Mouse (Mus musculus): Measurements from ENCODE around the gene Epb41l2. TPM values are rescaled to one million over a fixed set of nuclear protein-coding genes. Genes with fewer than 3 reads are reported as not detected.

Gene Epb41l2
- polyA plus RNA-seq, 1 experiment: 181 TPM

- H3K4me1 ChIP-seq (ENCODE audit: control insufficient read depth, insufficient read depth, low read length): no peaks in the 10 kb centered on the region
- H3K4me3 ChIP-seq (ENCODE audit: low read depth, low read length): no peak overlapping the region
- no peaks in the 10 kb centered on the region for H3K27me3 ChIP-seq (ENCODE audit: control insufficient read depth, insufficient read depth, low read length, poor library complexity, severe bottlenecking)
- TF ChIP-seq CTCF (IDR thresholded peaks at IDR 0.05; ENCODE audit: low read depth, low read length): no peak
- no peaks in the 10 kb centered on the region for H3K9me3 ChIP-seq (replicated peaks; ENCODE audit: control insufficient read depth, insufficient read depth, low read length, poor library complexity, severe bottlenecking)
- H3K9ac ChIP-seq (ENCODE audit: low read depth, poor library complexity, severe bottlenecking): no peak overlapping the region
- H3K27ac ChIP-seq (ENCODE audit: insufficient read depth, low read length): no peak overlapping the region
- H3K36me3 ChIP-seq (ENCODE audit: control insufficient read depth, insufficient read depth, low read length, poor library complexity, severe bottlenecking): no peaks in the 10 kb centered on the region
Observed at GRCm38 (mm10) chr10:25354390-25354789, 5.2 kb upstream of the Epb41l2 start.

DNA sequence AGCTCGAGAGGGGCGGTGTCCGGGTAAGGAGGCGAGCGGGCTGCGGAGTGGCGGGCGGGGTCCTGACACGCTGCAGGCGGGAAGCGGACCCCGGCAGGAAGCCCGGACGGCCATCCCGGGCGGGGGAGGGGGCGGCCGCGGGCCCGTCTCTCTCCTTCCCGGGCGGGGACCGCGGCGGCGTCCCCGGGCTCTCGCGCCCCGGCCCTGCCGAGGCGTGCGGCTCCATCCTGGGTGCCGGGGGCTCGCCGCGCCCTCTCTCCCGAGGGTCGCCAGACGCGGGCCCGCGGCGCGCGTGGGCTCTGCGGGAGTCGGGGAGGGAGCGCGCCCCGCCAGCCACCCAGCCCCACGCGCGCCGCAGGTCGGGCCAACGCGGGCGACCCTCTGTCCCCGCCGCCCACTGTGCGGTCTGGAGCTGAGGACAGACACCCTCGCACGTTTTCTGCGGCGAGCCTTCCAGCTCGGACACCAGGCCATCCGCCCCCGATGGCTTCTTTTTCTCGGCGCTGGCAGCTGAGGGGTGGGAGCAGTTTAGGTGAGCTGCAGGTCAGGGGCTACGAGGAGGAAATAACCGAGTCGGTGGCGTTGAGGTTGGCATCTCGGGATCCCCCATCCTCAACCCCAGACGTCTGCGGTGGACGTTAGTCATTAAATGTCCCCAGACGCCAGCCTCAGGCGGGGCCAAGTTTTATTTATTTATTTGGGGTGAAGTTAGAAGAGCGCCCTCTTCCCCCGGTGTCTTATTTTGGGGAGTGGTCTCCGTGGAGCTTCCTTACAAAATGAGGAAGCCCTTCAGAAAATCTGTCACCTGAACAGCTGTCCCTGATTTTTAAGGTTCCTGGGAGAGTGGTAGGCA lies 587 bp downstream of the Epb41l2 start:
- Histone ChIP-seq H3K9me3 (replicated peaks; ENCODE audit: control insufficient read depth, insufficient read depth, low read length, poor library complexity, severe bottlenecking) (no peaks in the 10 kb centered on the region), H3K27ac (ENCODE audit: insufficient read depth, low read length) (peak overlapping the region; percentile 56; the same call in 1 of the 2 replicates), H3K4me3 (ENCODE audit: low read depth, low read length) (peak overlapping the region; percentile 85), H3K4me1 (ENCODE audit: control insufficient read depth, insufficient read depth, low read length) (peaks cover 3% of the 10 kb centered on the region), H3K9ac (ENCODE audit: low read depth, poor library complexity, severe bottlenecking) (peak overlapping the region; percentile 91), H3K36me3 (ENCODE audit: control insufficient read depth, insufficient read depth, low read length, poor library complexity, severe bottlenecking) (no peaks in the 10 kb centered on the region), H3K27me3 (ENCODE audit: control insufficient read depth, insufficient read depth, low read length, poor library complexity, severe bottlenecking) (no peaks in the 10 kb centered on the region)
- no peak for TF ChIP-seq POLR2A (IDR thresholded peaks at IDR 0.05; ENCODE audit: insufficient read depth, low read length)
- no peak for TF ChIP-seq CTCF (IDR thresholded peaks at IDR 0.05; ENCODE audit: low read depth, low read length)
- TF ChIP-seq EP300 (IDR thresholded peaks at IDR 0.05; ENCODE audit: insufficient read depth, low read depth, low read length): no peak

DNA sequence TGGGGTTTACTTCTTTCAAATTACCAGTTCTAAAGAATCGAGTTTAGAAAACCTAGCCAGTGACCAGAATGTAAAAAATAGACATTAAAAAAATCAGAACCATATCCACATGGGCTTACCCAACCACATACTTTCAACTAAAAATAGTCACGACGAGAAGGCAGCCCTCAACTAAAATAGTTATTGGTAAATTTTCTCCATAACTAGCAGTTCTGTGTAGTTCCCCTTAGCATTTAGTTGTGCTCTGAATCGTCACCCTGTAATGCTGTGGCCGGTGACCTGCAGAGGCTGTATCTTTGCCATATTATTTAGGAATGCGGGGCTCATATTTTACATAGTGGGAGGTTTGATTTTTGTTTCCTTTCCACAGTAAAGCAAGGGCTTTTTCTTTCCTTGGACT lies 2.6 kb downstream of the Epb41l2 start:
- peaks cover 3% of the 10 kb centered on the region for H3K4me1 ChIP-seq (ENCODE audit: control insufficient read depth, insufficient read depth, low read length)
- H3K4me3 ChIP-seq (ENCODE audit: low read depth, low read length): no peak overlapping the region
- no peak overlapping the region for H3K9ac ChIP-seq (ENCODE audit: low read depth, poor library complexity, severe bottlenecking)

DNA sequence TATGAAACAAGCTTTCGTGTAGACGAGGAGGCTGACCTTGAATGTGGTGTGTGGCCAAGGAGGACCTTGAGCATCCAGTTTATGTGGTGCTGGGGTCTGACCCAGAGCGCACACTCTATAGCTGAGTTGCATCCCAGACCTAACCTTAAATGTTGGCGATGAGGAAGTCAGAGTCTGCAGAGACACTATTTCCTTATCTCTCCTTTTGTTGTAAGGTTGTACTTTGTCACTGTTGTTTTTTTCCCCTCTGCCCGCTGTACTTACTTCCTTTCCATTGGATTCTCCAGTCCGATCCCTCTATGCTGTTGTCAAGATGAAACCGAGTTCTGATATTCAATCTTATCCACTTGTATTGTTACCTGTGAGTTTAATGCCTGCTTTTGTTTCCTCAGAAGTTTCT lies 5.6 kb downstream of the Epb41l2 start:
- Histone ChIP-seq H3K36me3 (ENCODE audit: control insufficient read depth, insufficient read depth, low read length, poor library complexity, severe bottlenecking) (no peaks in the 10 kb centered on the region), H3K27me3 (ENCODE audit: control insufficient read depth, insufficient read depth, low read length, poor library complexity, severe bottlenecking) (no peaks in the 10 kb centered on the region), H3K4me3 (ENCODE audit: low read depth, low read length) (no peak overlapping the region), H3K9ac (ENCODE audit: low read depth, poor library complexity, severe bottlenecking) (no peak overlapping the region), H3K4me1 (ENCODE audit: control insufficient read depth, insufficient read depth, low read length) (peaks cover 3% of the 10 kb centered on the region), H3K9me3 (replicated peaks; ENCODE audit: control insufficient read depth, insufficient read depth, low read length, poor library complexity, severe bottlenecking) (no peaks in the 10 kb centered on the region), H3K27ac (ENCODE audit: insufficient read depth, low read length) (no peak overlapping the region)
- TF ChIP-seq POLR2A (IDR thresholded peaks at IDR 0.05; ENCODE audit: insufficient read depth, low read length) (no peak), EP300 (IDR thresholded peaks at IDR 0.05; ENCODE audit: insufficient read depth, low read depth, low read length) (no peak), CTCF (IDR thresholded peaks at IDR 0.05; ENCODE audit: low read depth, low read length) (no peak)

More for the DNA sequence above, 2.6 kb downstream of the Epb41l2 start:
- Histone ChIP-seq H3K9me3 (replicated peaks; ENCODE audit: control insufficient read depth, insufficient read depth, low read length, poor library complexity, severe bottlenecking) (no peaks in the 10 kb centered on the region), H3K27me3 (ENCODE audit: control insufficient read depth, insufficient read depth, low read length, poor library complexity, severe bottlenecking) (no peaks in the 10 kb centered on the region), H3K36me3 (ENCODE audit: control insufficient read depth, insufficient read depth, low read length, poor library complexity, severe bottlenecking) (no peaks in the 10 kb centered on the region), H3K27ac (ENCODE audit: insufficient read depth, low read length) (no peak overlapping the region)
- TF ChIP-seq EP300 (IDR thresholded peaks at IDR 0.05; ENCODE audit: insufficient read depth, low read depth, low read length): no peak
- TF ChIP-seq POLR2A (IDR thresholded peaks at IDR 0.05; ENCODE audit: insufficient read depth, low read length): no peak
- no peak for TF ChIP-seq CTCF (IDR thresholded peaks at IDR 0.05; ENCODE audit: low read depth, low read length)

- H3K36me3 ChIP-seq (ENCODE audit: control insufficient read depth, insufficient read depth, low read length, poor library complexity, severe bottlenecking): no peaks in the 10 kb centered on the region
- no peaks in the 10 kb centered on the region for H3K9me3 ChIP-seq (replicated peaks; ENCODE audit: control insufficient read depth, insufficient read depth, low read length, poor library complexity, severe bottlenecking)
- H3K27me3 ChIP-seq (ENCODE audit: control insufficient read depth, insufficient read depth, low read length, poor library complexity, severe bottlenecking): no peaks in the 10 kb centered on the region
- no peak overlapping the region for H3K4me3 ChIP-seq (ENCODE audit: low read depth, low read length)
- H3K4me1 ChIP-seq (ENCODE audit: control insufficient read depth, insufficient read depth, low read length): peaks cover 3% of the 10 kb centered on the region
- H3K9ac ChIP-seq (ENCODE audit: low read depth, poor library complexity, severe bottlenecking): no peak overlapping the region
- TF ChIP-seq EP300 (IDR thresholded peaks at IDR 0.05; ENCODE audit: insufficient read depth, low read depth, low read length): no peak
- no peak for TF ChIP-seq POLR2A (IDR thresholded peaks at IDR 0.05; ENCODE audit: insufficient read depth, low read length)
- no peak for TF ChIP-seq CTCF (IDR thresholded peaks at IDR 0.05; ENCODE audit: low read depth, low read length)
- H3K27ac ChIP-seq (ENCODE audit: insufficient read depth, low read length): no peak overlapping the region
Observed at GRCm38 (mm10) chr10:25365708-25366107, 6.1 kb downstream of the Epb41l2 start.

GRCm38 (mm10) chr10:25366691-25367090 lies 7.1 kb downstream of the Epb41l2 start:
- no peak overlapping the region for H3K27ac ChIP-seq (ENCODE audit: insufficient read depth, low read length)
- H3K27me3 ChIP-seq (ENCODE audit: control insufficient read depth, insufficient read depth, low read length, poor library complexity, severe bottlenecking): no peaks in the 10 kb centered on the region
- H3K9ac ChIP-seq (ENCODE audit: low read depth, poor library complexity, severe bottlenecking): no peak overlapping the region
- H3K9me3 ChIP-seq (replicated peaks; ENCODE audit: control insufficient read depth, insufficient read depth, low read length, poor library complexity, severe bottlenecking): no peaks in the 10 kb centered on the region
- H3K4me3 ChIP-seq (ENCODE audit: low read depth, low read length): no peak overlapping the region
- TF ChIP-seq POLR2A (IDR thresholded peaks at IDR 0.05; ENCODE audit: insufficient read depth, low read length): no peak
- no peak for TF ChIP-seq CTCF (IDR thresholded peaks at IDR 0.05; ENCODE audit: low read depth, low read length)
- TF ChIP-seq EP300 (IDR thresholded peaks at IDR 0.05; ENCODE audit: insufficient read depth, low read depth, low read length): no peak
- H3K36me3 ChIP-seq (ENCODE audit: control insufficient read depth, insufficient read depth, low read length, poor library complexity, severe bottlenecking): no peaks in the 10 kb centered on the region
- no peaks in the 10 kb centered on the region for H3K4me1 ChIP-seq (ENCODE audit: control insufficient read depth, insufficient read depth, low read length)

Measured in ES-Bruce4 (cell line).